Mouse (Mus musculus) adrenal gland, adult 8-10 months (tissue): ENCODE results near the gene Ubxn7. TPM values are rescaled to one million over a fixed set of nuclear protein-coding genes. Genes with fewer than 3 reads are reported as not detected.

Experiments
- DNase-seq: peaks from one replicate; pipeline ENCODE4 v3.0.0; 2022
- total RNA-seq, 4 experiments: library from RNA; stranded (reverse); gene quantifications; 2 replicates each; pipeline ENCODE4 v1.2.4; 2022

The Ubxn7 gene
- total RNA-seq, 4 experiments from 2014 or later: 58.8 to 79.6 (median 69.9) TPM

GRCm38 (mm10) chr16:32384885-32385284 is 52.8 kb downstream of the Ubxn7 start:
- no peak for DNase-seq

GRCm38 (mm10) chr16:32386826-32387225 is 54.8 kb downstream of the Ubxn7 start:
- DNase-seq: no peak

- DNase-seq: no peak
These were observed 57.0 kb downstream of the Ubxn7 start for GRCm38 (mm10) chr16:32389049-32389448.

- DNase-seq: no peak
These were observed 57.8 kb downstream of the Ubxn7 start for GRCm38 (mm10) chr16:32389841-32390240.

- DNase-seq: no peak
These were observed 58.8 kb downstream of the Ubxn7 start for GRCm38 (mm10) chr16:32390882-32391281.

- no peak for DNase-seq
These were observed 63.9 kb downstream of the Ubxn7 start for GRCm38 (mm10) chr16:32395679-32396540.

GRCm38 (mm10) chr16:32396541-32396835 is 64.4 kb downstream of the Ubxn7 start:
- DNase-seq: no peak

- DNase-seq: no peak
These were observed 66.1 kb downstream of the Ubxn7 start for GRCm38 (mm10) chr16:32398206-32398605.

GRCm38 (mm10) chr16:32400267-32400666 is 68.2 kb downstream of the Ubxn7 start, which contains the start of gene Tm4sf19:
Tm4sf19 (plus strand) TSS chr16:32400506.
- no peak for DNase-seq

- DNase-seq: no peak
These were observed 69.4 kb downstream of the Ubxn7 start for GRCm38 (mm10) chr16:32401335-32401965.

GRCm38 (mm10) chr16:32402818-32403217 is 70.8 kb downstream of the Ubxn7 start:
- DNase-seq: no peak

- DNase-seq: no peak
These were observed 73.7 kb downstream of the Ubxn7 start for GRCm38 (mm10) chr16:32405716-32406115.

- DNase-seq: no peak
These were observed 74.6 kb downstream of the Ubxn7 start for GRCm38 (mm10) chr16:32406671-32407070.

- DNase-seq: no peak
These were observed 75.7 kb downstream of the Ubxn7 start for GRCm38 (mm10) chr16:32407730-32408129.

- DNase-seq: no peak
These were observed 85.4 kb downstream of the Ubxn7 start for GRCm38 (mm10) chr16:32417457-32417856.

- peak; percentile 95 for DNase-seq
These were observed 87.7 kb downstream of the Ubxn7 start, which contains the start of gene Tctex1d2 for GRCm38 (mm10) chr16:32419517-32420483. Tctex1d2 (plus strand) TSS chr16:32419702.

GRCm38 (mm10) chr16:32427506-32427905 is 95.4 kb downstream of the Ubxn7 start:
- DNase-seq: no peak

GRCm38 (mm10) chr16:32430474-32431046 is 98.5 kb downstream of the Ubxn7 start, which contains the start of gene Pcyt1a:
Pcyt1a (plus strand) TSS chr16:32430921.
- peak; percentile 88 for DNase-seq

- DNase-seq: no peak
These were observed 99.1 kb downstream of the Ubxn7 start for GRCm38 (mm10) chr16:32431047-32431591.

- DNase-seq: no peak
These were observed 99.9 kb downstream of the Ubxn7 start for GRCm38 (mm10) chr16:32431926-32432325.

- no peak for DNase-seq
These were observed 101.1 kb downstream of the Ubxn7 start for GRCm38 (mm10) chr16:32433138-32433537.

GRCm38 (mm10) chr16:32434066-32434465 is 102.0 kb downstream of the Ubxn7 start:
- no peak for DNase-seq
